Mouse (Mus musculus): ENCODE data around the gene Tm9sf1.

The Tm9sf1 gene

DNA sequence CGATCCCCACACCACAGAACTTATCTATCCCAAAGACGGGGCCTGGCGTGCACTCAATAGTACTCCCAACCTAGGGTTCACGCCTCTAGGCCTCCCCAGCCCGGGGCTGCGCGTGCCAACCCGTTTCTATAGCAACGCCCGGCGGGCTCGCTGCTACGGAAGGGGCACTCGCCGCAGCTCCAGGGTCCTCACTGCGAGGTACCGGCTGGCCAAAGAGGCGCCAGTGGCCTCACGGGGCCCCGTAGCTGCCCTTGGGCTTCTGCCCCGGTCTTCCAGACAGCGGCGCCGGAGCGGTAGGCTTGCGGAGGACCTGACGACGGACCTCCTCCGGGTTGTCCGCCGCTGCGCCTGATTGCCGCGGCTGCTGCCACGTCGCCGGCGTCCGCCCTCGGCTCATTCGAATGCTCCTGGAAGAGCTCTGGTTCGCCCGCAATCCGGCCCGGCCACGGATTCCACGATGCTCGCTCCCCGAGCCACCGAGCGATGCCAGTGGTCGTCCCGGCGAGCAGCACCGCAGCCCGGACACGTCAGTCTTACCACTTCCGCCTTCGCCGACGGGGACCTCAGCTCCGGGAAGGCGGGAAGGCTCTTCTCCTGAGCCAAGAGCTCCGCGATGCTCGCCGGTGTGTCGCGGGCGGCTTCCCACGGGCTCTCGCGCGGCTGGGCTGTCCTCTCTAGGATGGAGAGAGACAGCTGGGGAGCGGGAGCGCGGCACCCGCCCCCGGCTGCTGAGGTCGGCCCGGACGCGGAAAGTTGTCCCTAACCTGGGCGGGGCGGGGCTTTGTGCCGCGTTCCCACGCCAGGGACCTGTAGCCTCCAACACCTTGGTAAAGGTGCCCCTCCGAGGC is at the start of gene Tm9sf1:
Gene Tm9sf1 (minus strand): TSS at position 747 of the 848 bp plus-strand sequence.
- DNase-seq (ENCODE audit: low spot score): peak; percentile 81

DNA sequence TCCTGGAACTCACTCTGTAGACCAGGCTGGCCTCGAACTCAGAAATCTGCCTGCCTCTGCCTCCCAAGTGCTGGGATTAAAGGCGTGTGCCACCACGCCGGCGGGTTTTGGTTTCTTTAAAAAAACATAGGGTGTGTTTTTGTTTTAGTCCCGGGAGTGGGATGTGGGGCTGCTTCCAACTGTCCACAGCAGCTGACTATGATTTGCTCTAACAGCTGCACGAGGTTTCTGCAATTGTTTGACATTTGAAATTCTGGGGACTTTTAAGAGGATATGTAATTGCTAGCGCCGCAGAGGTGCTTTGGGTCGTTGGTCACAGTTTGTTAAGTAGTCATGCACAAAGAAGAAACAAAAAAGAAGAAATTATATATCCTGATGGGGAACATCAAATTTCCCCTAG is 45.8 kb upstream of the Tm9sf1 start:
- no peak for DNase-seq (ENCODE audit: low spot score)

DNA sequence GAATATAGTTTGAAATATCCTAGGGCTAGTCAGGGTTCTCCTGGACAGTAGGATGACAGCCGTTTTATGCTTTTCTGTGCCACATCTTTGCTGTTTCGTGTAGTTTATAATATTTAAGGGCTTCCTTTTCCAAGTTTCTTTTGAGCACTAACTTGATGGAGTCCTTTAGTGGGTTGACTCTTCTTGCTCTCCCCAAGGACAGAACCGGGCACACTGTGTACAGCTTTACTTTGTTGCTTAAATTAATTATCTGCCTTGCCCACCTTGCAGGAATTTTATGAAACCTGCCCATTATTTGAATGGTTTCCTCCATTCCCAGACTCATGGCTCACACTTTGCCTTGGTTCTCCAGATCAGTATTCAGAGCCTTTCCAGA is 38.5 kb upstream of the Tm9sf1 start:
- DNase-seq (ENCODE audit: low spot score): no peak

DNA sequence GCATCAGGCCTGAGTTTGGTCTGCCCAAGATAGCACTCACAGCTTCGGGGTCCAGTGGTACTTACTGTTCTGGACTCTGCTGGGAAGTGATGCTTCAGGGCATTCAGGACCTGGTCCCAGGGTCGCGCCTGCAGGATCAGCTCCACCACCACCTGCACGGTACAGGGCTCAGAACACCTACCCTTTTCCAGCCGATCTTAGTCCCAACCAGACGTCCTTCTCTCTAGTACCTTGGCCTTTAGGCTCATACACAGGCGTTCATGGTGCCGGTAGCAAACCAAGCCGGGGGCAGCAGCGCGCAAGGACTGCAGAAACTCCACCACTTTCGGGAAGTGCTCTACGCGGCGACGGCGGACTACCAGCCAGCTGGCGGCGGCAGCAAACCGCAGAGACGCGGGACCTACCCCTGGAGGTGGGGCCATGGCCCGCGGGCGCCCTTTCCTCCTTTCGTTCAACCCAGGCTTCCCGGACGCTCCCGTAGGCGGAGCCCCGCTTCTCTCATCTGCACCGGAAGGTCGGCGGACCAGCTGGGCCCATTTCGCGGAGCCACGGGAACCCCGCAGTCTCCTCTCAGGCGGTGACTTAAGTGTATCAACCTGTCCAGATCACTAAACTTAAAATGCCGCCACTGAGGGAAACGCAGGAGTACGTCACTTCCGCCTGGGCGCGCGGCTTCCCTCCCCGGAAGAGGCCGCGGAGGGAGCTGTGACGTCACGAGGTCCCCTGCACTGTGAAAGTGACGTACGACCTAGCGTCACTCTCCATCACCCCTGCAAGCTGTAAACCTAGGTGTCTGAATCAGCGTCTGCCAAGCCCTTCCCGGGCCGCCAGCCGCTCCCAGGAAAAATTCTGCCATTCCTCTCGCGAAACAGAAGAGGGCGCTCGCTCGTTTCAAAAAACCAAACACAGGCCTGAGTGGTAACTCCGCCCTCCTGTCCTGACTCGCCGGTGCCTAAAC is 37.8 kb upstream of the Tm9sf1 start, which contains the start of gene Tinf2:
Gene Tinf2 (minus strand): TSS at position 661 of the 958 bp plus-strand sequence.
- DNase-seq (ENCODE audit: low spot score): peak; percentile 96

DNA sequence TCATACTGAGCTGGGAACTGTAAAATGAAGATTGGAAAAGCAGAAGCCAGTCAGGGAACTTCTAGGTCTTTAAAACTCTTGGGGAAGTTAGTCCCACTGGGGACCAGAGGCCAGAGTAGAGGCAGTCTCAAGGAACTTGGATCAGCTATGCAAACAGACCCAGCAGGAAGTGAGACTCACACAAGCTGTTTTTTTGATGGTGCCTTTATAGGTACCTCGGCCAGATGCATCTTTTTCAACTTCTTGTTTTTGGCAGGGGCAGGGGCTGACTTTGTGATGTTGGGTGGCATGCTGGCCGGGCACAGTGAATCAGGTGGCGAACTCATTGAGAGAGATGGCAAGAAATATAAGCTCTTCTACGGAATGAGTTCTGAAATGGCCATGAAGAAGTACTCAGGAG is 34.0 kb upstream of the Tm9sf1 start:
- no peak for DNase-seq (ENCODE audit: low spot score)

DNA sequence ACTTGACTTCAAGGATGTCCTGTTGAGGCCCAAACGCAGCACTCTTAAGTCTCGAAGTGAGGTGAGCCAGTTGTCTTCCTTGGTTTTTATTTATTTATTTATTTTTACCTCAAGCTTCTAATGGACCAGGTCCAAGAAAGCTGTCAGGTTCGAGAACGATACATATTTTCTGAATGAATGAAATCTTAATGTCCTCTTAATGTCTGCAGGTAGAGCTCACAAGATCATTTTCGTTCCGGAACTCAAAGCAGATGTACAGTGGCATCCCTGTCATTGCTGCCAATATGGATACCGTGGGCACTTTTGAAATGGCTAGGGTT is 29.1 kb upstream of the Tm9sf1 start:
- no peak for DNase-seq (ENCODE audit: low spot score)

DNA sequence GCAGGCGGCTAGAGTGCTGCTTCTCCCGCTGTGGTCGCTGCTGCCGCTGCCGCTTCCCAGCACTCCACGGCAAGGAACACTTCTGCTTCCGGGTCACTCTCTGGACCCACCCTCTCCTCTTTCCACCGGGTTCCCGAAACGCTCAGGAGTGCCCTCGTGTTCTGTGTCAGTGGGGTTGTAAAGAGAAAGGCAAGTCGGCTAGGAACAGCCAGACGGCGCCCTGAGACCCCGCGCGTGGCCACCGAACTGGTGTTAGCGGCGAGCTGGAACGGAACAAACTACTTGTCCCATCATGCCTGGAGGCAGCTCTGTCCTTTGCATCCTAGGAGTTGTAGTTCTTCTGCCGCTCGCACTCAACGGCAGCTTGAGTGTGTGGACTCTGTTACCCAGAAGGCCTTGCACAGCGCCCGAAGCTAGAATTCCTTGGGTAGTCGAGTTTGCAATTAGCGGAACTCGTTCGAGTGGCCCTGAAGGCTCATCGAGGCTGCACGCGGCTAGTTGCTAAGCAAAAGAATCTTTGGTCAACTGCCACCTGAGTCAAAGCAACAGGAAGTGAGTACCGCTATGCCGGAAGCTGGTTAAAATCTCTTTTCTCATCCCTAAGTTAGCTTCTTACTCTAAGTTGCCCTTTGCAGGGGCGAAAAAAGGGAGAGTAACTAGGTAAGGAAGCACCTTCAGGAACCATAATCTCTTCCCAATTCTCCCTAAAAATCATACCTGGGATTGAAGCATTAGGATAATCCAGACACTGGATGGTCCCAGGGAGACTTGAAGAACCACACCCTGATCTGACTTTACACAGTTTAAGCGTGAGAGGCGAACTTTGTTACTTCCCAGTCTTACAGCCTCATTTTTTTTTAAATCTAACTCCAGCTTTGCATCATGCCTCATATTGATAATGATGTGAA is 28.5 kb upstream of the Tm9sf1 start, which contains the start of the genes Gmpr2 and Nedd8:
Gene Gmpr2 (plus strand): TSS at position 109 of the 908 bp plus-strand sequence.
Gene Nedd8 (minus strand): TSS at position 292 of the 908 bp plus-strand sequence.
- peak; percentile 92 for DNase-seq (ENCODE audit: low spot score)

DNA sequence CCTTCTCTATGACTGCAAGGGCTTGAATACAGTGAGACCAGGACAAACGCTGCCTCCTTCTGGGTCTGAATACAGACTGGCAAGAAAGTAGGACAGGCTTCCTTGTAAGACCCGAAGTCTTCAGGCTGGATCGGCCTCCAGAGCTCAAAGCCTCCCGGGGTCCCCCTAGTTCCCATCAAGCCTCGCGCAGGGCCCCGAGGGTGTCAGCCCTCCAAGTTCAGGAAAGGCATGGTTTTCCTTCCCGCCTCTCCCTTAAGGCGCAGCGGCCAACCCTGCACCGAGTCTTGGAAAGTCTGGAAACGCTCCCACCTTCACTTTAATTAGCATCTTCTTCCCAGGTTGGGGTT is 27.9 kb upstream of the Tm9sf1 start:
- peak; percentile 6 for DNase-seq (ENCODE audit: low spot score)

DNA sequence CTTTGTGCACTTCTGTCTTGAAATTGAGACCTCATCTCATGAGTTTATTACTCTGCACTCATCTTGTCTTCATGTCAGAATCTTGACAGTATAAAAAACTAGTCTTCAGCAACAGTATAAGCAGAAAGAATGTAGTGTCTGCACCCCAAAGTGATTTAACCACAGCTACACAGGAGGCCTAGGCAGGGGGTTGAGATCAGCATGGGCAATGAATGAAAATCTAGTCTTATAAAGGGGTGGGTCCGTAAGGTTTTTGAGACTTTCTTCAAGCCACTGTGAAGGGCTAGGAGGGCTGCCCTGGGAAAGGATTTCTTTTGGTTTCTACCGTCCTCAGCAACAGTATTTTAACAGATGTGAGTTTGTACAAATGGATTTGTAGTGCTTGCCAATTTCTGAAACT is 17.0 kb upstream of the Tm9sf1 start:
- no peak for DNase-seq (ENCODE audit: low spot score)

DNA sequence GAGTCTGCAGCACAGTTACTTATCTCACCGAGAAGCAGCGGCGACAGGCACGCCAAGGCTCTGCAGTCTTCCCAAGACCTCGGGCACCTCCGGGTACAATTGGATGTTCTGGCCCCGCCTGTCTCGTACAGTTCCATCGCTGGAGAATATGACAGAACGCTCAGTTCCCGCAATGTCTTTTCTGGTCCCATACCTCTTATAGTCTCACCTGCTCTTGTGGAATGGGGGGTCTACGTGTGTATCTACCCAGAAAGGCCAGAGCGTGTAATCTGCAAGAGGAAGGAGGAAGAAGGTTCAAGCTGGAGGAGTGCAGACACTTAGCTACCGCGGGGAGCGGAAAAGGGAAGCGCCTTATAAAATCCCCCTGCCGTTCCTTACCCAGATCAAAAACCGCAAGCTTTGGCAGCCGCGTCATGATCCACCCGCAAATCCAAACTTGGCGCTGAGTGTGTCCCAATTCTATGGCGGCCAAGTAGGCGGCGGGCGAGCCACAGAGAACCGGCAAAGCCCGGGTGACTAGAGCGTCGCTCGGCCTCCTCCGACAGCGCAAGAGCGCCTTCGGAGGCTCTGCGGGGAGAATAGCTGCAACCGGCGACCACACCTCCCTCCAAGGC is 16.5 kb upstream of the Tm9sf1 start, which contains the start of gene Mdp1:
Gene Mdp1 (minus strand): TSS at position 549 of the 614 bp plus-strand sequence.
- peak; percentile 83 for DNase-seq (ENCODE audit: low spot score)

DNA sequence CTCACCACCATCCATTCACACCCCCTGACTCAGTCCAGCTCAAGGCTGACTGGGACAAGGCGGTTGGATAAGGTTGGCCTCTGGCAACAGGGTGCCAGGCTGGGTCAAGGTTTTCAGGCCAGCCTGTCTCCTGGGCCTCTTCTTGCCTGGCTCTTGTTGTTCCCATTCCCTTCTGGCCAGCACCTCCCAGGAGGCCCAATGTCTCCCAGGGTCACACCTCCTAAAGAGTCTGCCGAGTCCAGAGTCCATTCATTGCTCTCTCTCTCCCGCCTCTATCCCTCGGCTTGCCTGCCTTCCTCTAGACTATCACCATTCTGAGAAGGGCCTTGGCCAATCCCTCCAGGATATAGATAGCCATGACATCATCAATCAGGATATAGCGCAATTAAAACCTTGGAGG is 14.4 kb upstream of the Tm9sf1 start:
- no peak for DNase-seq (ENCODE audit: low spot score)

DNA sequence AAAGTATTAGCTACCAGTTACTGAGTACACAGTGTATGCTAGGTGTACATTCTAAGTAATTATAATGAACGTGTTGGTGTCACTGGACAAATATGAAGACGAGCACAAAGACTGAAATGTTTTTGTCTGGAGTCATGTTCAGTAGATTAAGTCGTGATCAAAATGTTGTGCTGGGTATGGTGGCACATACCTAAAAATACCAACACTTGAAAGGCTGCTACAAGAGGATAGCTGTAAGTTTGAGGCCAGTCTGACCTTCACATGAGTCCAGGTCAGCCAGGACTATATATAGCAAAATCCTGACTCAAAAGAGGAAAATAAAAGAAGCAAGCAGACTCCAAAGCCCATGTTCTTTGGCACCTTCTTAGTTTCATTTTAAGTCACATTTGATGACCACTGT is 13.3 kb upstream of the Tm9sf1 start:
- DNase-seq (ENCODE audit: low spot score): no peak

DNA sequence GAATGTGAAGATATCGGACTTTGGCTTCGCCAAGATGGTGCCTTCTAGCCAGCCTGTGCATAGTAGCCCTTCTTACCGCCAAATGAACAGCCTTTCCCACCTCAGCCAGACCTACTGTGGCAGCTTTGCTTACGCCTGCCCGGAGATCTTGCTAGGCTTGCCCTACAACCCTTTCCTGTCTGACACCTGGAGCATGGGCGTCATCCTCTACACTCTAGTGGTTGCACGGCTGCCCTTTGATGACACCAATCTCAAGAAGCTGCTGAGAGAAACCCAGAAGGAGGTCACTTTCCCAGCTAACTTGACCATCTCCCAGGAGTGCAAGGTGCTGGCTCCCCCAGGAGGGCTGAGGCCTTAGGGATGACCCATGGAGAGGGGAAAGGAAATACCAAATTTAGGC is 7.9 kb upstream of the Tm9sf1 start:
- no peak for DNase-seq (ENCODE audit: low spot score)

DNA sequence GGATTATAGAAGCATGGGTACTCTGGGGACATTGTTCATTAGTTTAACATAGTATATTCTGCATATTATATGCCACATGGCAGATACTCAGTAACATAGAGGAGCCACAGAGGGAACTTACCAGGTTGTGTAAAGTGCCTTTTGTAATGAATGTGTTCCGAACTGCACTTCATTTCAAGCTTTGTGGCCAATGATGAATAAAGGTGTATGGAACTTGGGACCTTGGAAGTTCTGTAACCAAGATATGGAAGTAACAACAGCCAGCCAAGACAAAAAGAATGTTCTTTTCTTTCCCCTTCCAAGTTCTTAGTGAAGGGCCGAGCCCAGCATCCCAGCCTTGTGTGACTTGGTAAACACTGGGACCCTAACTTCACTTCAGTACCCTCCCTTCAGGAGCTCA is 6.3 kb upstream of the Tm9sf1 start, which contains the start of gene Tssk4:
Gene Tssk4 (plus strand): TSS at position 301 of the 400 bp plus-strand sequence.
- DNase-seq (ENCODE audit: low spot score): no peak

DNA sequence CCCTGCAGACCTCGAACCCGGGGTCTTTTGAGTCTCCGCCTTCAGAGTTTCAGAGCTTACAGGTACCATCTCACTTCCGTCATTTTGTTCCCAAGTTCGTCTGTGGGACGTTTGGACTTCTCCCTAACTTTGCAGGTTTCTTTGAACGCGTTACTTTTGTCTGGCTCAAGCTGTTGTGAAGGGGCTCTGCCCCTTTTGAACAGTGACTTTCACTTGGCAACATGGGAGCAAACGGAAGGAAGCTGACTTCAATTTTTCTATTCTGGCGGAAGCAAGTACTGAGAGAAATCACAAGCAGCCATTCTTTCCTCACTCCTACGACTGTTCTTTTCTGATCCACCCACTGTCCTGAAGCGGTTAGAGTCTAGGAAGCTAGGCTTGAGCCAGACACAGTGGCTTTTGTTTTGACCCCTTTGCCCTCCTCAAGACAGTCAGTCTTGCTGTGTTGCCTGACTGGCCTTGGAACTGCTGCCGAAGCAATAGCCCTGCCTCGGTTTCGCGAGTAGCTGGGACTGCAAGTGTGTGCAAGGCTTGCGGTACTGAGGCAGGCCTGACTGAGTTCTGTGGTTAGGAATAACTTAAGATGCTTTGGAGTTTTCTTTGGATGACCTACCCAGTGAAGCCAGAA is 769 bp upstream of the Tm9sf1 start:
- peak; percentile 47 for DNase-seq (ENCODE audit: low spot score)

DNA sequence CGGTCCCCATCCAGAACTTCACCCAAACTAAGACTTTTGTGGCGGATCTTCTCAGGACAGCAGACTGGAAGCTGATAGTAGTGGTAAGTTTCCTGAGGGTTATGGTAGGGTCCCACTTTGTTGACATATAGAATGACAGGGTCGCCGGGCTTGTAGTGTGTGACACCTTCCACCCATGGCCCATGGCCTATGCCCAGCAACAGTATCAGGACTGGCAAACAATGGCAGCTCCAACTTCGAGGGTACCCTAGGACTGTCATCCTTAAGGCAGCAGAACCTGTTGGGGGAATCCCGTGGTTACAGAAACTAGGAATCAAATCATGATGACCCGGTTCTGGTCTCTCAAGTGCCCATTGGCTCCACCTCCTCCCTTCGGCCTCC is 937 bp downstream of the Tm9sf1 start:
- no peak for DNase-seq (ENCODE audit: low spot score)

DNA sequence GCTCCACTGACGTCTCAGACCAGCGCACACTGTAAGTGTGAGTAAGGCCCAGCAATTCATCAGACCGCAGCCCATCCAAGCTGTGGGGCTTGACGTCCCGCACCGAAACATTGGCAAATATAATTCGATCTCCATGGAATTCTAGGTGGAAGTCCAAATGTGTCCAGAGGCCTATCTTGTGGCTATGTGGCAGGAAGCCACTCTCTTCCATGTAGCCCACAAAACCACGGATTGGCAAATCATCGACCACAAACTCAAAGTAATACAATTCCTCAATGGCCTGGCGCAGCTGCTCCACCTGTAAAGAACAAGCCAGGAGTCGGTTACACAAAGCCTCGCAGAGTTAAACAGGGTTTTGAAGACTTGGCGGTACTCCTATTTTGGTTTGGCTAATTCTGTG is 2.3 kb downstream of the Tm9sf1 start:
- DNase-seq (ENCODE audit: low spot score): no peak

DNA sequence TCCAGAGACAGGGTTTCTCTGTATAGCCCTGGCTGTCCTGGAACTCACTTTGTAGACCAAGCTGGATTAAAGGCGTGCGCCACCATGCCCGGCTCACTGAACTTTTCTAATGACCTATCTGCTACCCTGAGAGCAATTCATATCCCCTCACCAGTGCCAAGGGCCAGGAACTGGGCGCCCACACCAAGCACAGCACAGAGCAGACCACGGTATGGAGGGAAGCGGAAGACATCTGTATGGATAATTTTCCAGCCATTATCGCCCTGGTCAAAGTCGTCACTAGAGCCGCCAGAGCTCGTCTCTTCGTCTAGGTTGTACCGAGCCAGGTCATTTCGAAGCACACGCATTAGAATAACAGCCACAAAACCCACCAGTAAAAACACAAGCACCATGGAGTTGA is 2.8 kb downstream of the Tm9sf1 start:
- DNase-seq (ENCODE audit: low spot score): no peak

DNA sequence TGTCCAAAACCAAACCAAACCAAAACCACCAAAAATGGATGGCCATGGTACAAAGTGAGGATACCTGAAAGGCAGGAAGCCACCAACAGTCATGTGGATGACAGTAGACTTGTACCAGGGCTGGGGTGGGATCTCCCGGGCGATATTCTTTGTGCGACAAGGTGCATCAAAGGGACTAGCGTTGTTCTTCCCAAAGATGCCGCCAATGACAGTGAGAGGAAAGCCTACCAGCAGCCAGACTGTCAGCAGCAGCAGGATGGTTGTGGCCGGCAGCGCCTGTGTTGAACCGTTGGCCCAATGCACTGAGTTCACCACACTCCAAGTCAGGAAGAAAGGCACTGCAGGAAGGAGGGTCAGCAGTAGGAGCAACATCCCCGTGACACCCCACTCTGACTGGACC is 5.8 kb downstream of the Tm9sf1 start, which contains the start of gene Gm49378:
Gene Gm49378 (minus strand): TSS at position 101 of the 400 bp plus-strand sequence.
- no peak for DNase-seq (ENCODE audit: low spot score)

DNA sequence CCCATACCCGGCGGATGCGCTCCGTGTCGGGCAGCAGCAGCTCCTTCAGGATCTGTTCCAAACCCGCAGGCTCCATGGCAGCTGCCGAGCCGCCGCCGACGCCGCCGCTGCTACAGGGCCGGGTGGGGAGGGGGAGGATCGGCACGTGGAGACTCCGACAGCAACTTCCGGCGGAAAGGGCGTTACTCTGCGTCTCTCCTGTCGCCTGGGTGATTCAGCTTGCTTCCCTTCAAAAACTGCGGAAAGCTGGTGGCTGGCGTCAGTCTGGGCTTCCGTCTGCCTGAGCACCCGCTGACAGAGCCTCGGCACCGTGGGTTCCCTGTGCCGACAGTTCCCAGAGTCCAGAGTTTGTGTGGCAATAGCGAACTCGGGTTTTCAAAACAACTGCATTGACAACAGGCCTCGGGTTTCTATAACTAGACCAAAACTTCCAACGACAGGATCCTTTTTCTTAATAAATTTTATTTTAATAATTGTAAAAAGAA is 8.0 kb downstream of the Tm9sf1 start, which contains the start of gene Ipo4:
Gene Ipo4 (minus strand): TSS at position 435 of the 485 bp plus-strand sequence.
- peak; percentile 90 for DNase-seq (ENCODE audit: low spot score)
